In the genomic region with DNA sequence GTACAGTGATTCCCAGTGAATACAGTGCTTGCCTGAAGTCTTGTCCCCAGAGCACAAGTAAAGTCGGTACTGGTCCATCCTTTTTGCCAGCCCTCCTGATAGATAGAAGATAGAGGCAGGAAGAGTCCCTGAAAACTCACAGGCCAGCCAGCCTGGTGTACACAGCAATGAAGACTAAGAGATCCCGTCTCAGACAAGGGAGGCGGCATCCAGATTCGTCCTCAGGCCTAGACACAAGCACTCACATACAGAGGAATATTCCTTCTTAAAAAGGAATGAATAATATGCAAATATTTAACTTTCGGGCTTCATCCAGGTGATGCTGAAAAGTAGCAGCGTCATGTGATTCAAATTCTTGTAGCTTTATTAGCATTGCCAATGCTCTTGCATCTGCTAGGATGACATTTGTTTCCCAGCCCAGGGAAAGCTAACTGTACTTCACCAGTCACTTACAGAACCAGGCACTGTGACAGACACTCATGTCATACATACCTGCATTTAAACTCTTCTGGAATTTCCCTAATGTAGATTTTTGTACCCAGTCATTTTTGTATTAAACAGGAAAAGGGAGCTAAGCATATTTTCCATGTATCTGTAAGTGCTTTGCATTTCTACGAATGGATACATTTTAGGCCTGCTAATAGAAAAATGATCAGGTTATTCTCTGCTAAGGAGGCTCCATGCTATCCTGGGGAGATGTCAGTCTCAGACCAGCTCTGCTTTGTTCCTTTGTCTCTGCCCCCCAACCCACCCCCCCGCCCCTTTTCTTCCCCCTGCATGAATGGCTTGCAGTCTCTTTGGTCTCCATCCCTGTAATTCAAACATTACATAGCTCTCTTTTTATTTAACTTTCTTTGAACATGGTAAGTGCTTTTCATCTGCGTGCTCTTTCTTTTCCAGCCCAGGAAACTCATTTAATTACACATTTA, we compare ENCODE assay signal across 24 mouse cellular contexts.
DNase-seq lines count a peak whose midpoint lies in the region; ATAC-seq lines count a peak whose summit lies in the region.
"Had no signal": no experiment of that assay in that cellular context is flagged by ENCODE, and none has a peak within 500 bp of the region (broad histone marks: within the 10 kb centered on the region; RNA-seq: fewer than 3 reads in every experiment).

No protein-coding gene starts in this region.

- no peaks in the 10 kb centered on the region for H3K9me3 ChIP-seq in lung, embryonic 16.5 days (ENCODE audit: control insufficient read depth, low read length)
- no peaks in the 10 kb centered on the region for H3K9me3 ChIP-seq in forebrain, embryonic 11.5 days (ENCODE audit: control insufficient read depth, low read length)
- no peaks in the 10 kb centered on the region for H3K9me3 ChIP-seq in forebrain, embryonic 16.5 days (ENCODE audit: control insufficient read depth, low read length)
- no peaks in the 10 kb centered on the region for H3K9me3 ChIP-seq in midbrain, embryonic 15.5 days
- H3K9me3 ChIP-seq in liver, embryonic 11.5 days (ENCODE audit: control insufficient read depth, low read length) = no peaks in the 10 kb centered on the region
- H3K9me3 ChIP-seq: heart, embryonic 15.5 days; hindbrain, embryonic 15.5 days; limb, embryonic 15.5 days; liver, embryonic 15.5 days had no signal

- H3K4me3 ChIP-seq in lung, embryonic 16.5 days (ENCODE audit: low read length) = no peak overlapping the region
- H3K4me3 ChIP-seq in forebrain, embryonic 11.5 days (ENCODE audit: low read depth, low read length) = no peak overlapping the region
- H3K4me3 ChIP-seq in forebrain, embryonic 16.5 days (replicated peaks; ENCODE audit: low read length) = no peak overlapping the region
- no peak overlapping the region for H3K4me3 ChIP-seq in midbrain, embryonic 15.5 days
- no peak overlapping the region for H3K4me3 ChIP-seq in liver, embryonic 11.5 days (ENCODE audit: low read depth, low read length)
- H3K4me3 ChIP-seq: gastrocnemius, adult 2 months; heart, embryonic 15.5 days; hindbrain, embryonic 15.5 days; limb, embryonic 15.5 days; liver, embryonic 15.5 days had no signal

- H3K9ac ChIP-seq in lung, embryonic 16.5 days (ENCODE audit: low read length) = no peak overlapping the region
- no peak overlapping the region for H3K9ac ChIP-seq in forebrain, embryonic 11.5 days (ENCODE audit: low read length)
- no peak overlapping the region for H3K9ac ChIP-seq in forebrain, embryonic 16.5 days (replicated peaks; ENCODE audit: low read depth, low read length)
- no peak overlapping the region for H3K9ac ChIP-seq in midbrain, embryonic 15.5 days
- no peak overlapping the region for H3K9ac ChIP-seq in liver, embryonic 11.5 days (ENCODE audit: low read depth, low read length)
- H3K9ac ChIP-seq: heart, embryonic 15.5 days; hindbrain, embryonic 15.5 days; limb, embryonic 15.5 days; liver, embryonic 15.5 days had no signal

- H3K4me2 ChIP-seq in lung, embryonic 16.5 days (ENCODE audit: low read depth, low read length) = no peak overlapping the region
- H3K4me2 ChIP-seq in forebrain, embryonic 11.5 days (ENCODE audit: low read depth, low read length, severe bottlenecking) = no peak overlapping the region
- no peak overlapping the region for H3K4me2 ChIP-seq in forebrain, embryonic 16.5 days (ENCODE audit: low read length)
- no peak overlapping the region for H3K4me2 ChIP-seq in midbrain, embryonic 15.5 days
- H3K4me2 ChIP-seq in liver, embryonic 11.5 days = no peak overlapping the region
- H3K4me2 ChIP-seq: heart, embryonic 15.5 days; hindbrain, embryonic 15.5 days; limb, embryonic 15.5 days; liver, embryonic 15.5 days had no signal

- no peaks in the 10 kb centered on the region for H3K4me1 ChIP-seq in lung, embryonic 16.5 days (replicated peaks; ENCODE audit: control insufficient read depth, insufficient read depth, low read length)
- H3K4me1 ChIP-seq in forebrain, embryonic 11.5 days (replicated peaks; ENCODE audit: control insufficient read depth, insufficient read depth, low read length) = no peaks in the 10 kb centered on the region
- no peaks in the 10 kb centered on the region for H3K4me1 ChIP-seq in forebrain, embryonic 16.5 days (replicated peaks; ENCODE audit: control insufficient read depth, insufficient read depth, low read length)
- no peaks in the 10 kb centered on the region for H3K4me1 ChIP-seq in midbrain, embryonic 15.5 days
- no peaks in the 10 kb centered on the region for H3K4me1 ChIP-seq in liver, embryonic 11.5 days (replicated peaks; ENCODE audit: control insufficient read depth, insufficient read depth, low read length)
- H3K4me1 ChIP-seq: heart, embryonic 15.5 days; hindbrain, embryonic 15.5 days; limb, embryonic 15.5 days; liver, embryonic 15.5 days had no signal

- DNase-seq in lung, postnatal 25 days (ENCODE audit: low spot score) = no peak
- peak; percentile 51 for DNase-seq in forebrain, embryonic 11.5 days (ENCODE audit: low spot score)
- no peak for DNase-seq in liver, embryonic 11.5 days (ENCODE audit: low spot score)
- DNase-seq in adrenal gland, postnatal 36 days = no peak
- DNase-seq: adrenal gland, postnatal 14 days; cerebellum, adult 11 months; cerebellum, postnatal 14 days; gastrocnemius, adult 2 months; heart, postnatal 4 days; kidney, adult 9 months; kidney, postnatal 14 days; left cerebral cortex, postnatal 4 days; thymus, adult 2 months; thymus, postnatal 4 days had no signal

- WGBS in lung, embryonic 16.5 days = 54% methylated on average over 9 of the region's 9 CpGs
- 56% methylated on average over 9 of the region's 9 CpGs for WGBS in forebrain, embryonic 11.5 days
- 48% methylated on average over 9 of the region's 9 CpGs for WGBS in forebrain, embryonic 16.5 days
- WGBS in midbrain, embryonic 15.5 days = 47% methylated on average over 9 of the region's 9 CpGs
- 75% methylated on average over 9 of the region's 9 CpGs for WGBS in liver, embryonic 11.5 days

- H3K27ac ChIP-seq in lung, embryonic 16.5 days (ENCODE audit: low read length) = peak overlapping the region; percentile 79
- no peak overlapping the region for H3K27ac ChIP-seq in forebrain, embryonic 11.5 days (ENCODE audit: low read depth, low read length)
- no peak overlapping the region for H3K27ac ChIP-seq in forebrain, embryonic 16.5 days (ENCODE audit: low read length)
- no peak overlapping the region for H3K27ac ChIP-seq in midbrain, embryonic 15.5 days
- H3K27ac ChIP-seq in liver, embryonic 11.5 days (ENCODE audit: low read depth, low read length) = no peak overlapping the region
- H3K27ac ChIP-seq: gastrocnemius, adult 2 months; heart, embryonic 15.5 days; hindbrain, embryonic 15.5 days; limb, embryonic 15.5 days; liver, embryonic 15.5 days; macrophage; stomach, postnatal 0 days had no signal

- ATAC-seq in lung, embryonic 16.5 days (ENCODE audit: low read depth) = peak; percentile 72
- ATAC-seq in forebrain, embryonic 11.5 days (replicated peaks; ENCODE audit: low FRiP score) = peak; percentile 90
- 0 out of 2 replicates have a peak, but pooled peaks have one; percentile 8 for ATAC-seq in forebrain, embryonic 16.5 days
- ATAC-seq in midbrain, embryonic 15.5 days (replicated peaks) = peak; percentile 75
- ATAC-seq in liver, embryonic 11.5 days (replicated peaks; ENCODE audit: low FRiP score) = no peak
- ATAC-seq: intestine, embryonic 16.5 days had no signal

- no peaks in the 10 kb centered on the region for H3K27me3 ChIP-seq in lung, embryonic 16.5 days (ENCODE audit: control insufficient read depth, insufficient read depth, low read depth, low read length)
- H3K27me3 ChIP-seq in forebrain, embryonic 11.5 days (ENCODE audit: control insufficient read depth, insufficient read depth, low read length) = no peaks in the 10 kb centered on the region
- H3K27me3 ChIP-seq in forebrain, embryonic 16.5 days (replicated peaks; ENCODE audit: control insufficient read depth, insufficient read depth, low read length) = no peaks in the 10 kb centered on the region
- no peaks in the 10 kb centered on the region for H3K27me3 ChIP-seq in midbrain, embryonic 15.5 days (replicated peaks)
- no peaks in the 10 kb centered on the region for H3K27me3 ChIP-seq in liver, embryonic 11.5 days (replicated peaks; ENCODE audit: control insufficient read depth, insufficient read depth, low read length)
- H3K27me3 ChIP-seq: heart, embryonic 15.5 days; hindbrain, embryonic 15.5 days; limb, embryonic 15.5 days; liver, embryonic 15.5 days had no signal

- H3K36me3 ChIP-seq in lung, embryonic 16.5 days (ENCODE audit: control insufficient read depth, insufficient read depth, low read length) = no peaks in the 10 kb centered on the region
- H3K36me3 ChIP-seq in forebrain, embryonic 11.5 days (ENCODE audit: control insufficient read depth, insufficient read depth, low read length) = no peaks in the 10 kb centered on the region
- H3K36me3 ChIP-seq in forebrain, embryonic 16.5 days (ENCODE audit: control insufficient read depth, insufficient read depth) = no peaks in the 10 kb centered on the region
- no peaks in the 10 kb centered on the region for H3K36me3 ChIP-seq in midbrain, embryonic 15.5 days (replicated peaks)
- H3K36me3 ChIP-seq in liver, embryonic 11.5 days (ENCODE audit: control insufficient read depth, insufficient read depth, low read length) = no peaks in the 10 kb centered on the region
- H3K36me3 ChIP-seq: heart, embryonic 15.5 days; hindbrain, embryonic 15.5 days; limb, embryonic 15.5 days; liver, embryonic 15.5 days had no signal
